Mouse (Mus musculus) monocyte, adult 59 days (primary cell): ENCODE measurements around the gene Slc35e4. TPM values are rescaled to one million over a fixed set of nuclear protein-coding genes. Genes with fewer than 3 reads are reported as not detected.

Source experiments
- total RNA-seq, 2 experiments: library from RNA; stranded (reverse); gene quantifications; one replicate each; pipeline ENCODE4 v1.2.4; 2023

Slc35e4 gene
- 10 to 100 TPM; 27.1 to 29.5 TPM for total RNA-seq

DNA sequence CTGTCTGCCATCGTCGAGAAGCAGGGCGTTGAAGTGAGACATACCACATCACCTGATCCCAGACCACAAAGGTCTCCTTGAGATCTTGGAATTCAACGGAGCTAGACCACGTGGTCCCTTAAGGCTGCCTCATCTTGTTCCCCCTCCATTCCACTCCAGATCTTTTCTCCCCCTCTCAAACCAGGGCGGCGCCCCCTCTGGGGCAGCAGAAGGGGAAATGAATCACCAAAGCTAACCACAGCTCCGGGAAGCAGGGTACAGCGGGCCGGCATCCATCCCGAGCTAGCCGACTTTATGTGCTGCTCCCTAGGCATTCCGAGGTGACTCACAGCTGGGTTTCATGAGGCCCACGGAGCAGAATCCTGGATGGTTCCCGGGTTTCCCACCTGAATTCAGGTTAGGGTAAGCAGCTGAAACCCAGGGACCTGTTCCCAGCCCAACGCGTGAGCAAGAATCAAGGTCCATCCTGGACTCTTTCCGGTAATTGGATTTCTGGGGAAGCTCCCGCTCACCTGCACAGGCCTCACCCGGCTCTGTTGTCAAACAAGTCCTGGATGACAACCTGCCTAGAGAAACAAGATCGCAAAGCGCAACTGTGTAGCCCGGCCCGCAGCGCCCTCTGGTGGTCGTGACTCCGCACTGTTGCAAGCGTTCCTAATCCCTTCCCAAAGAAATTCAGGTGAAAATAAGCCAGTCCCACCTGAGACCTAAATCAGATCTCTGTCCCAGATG, at the start of gene Slc35e4:
TSS of gene Slc35e4 (minus strand) at position 556 of the 732 bp plus-strand sequence.

GRCm38 (mm10) chr11:3963610-3964415, 49.3 kb upstream of the Slc35e4 start, which contains the start of gene Pes1:
Gene Pes1, plus strand, starts transcription at chr11:3963975.

GRCm38 (mm10) chr11:3931511-3932211, 17.2 kb upstream of the Slc35e4 start, which contains the start of gene Tcn2:
Gene Tcn2, minus strand, starts transcription at chr11:3932159.

DNA sequence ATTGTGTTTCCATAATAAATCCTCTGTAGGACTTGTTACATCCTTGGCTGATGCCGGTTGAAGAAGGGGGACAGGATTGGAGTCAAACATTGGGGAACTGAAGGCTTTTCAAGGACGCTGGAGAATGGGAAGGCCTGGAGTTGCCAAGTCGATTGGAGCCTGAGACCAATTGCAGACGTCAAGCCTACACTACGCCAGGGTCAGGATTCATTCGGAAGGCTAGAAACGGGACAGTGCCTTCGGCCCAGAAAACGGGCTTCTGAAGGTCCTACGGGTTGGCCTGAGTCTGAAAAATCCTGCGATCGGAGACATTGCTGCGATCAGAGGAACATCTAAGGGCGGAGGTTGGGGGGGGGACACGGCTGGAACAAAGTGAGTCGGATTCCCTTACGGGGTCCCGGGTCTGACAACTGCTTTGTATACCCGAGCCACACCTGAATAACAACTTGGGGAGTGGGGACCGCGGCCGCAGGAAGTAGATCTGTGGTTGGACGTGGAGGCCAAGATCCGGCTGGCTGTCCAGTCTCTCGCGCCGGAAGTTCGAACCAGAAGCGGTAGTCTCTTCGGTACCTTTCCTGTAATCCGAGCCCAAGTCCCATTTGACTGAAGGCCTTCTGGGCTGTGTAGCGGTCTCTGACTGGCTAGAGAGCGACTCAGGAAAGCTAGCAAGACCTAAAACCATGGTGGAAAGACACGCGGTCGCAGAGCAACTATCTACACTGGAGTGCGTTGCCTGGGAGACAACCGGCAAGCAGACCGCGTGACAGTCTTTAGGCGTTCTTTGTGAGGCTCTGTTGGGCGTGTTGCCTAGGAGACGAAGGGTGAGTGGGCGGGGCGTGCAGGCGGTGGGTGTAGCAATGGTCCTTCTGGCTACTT, 19.8 kb downstream of the Slc35e4 start, which contains the start of the genes 4921536K21Rik and Dusp18:
TSS of gene 4921536K21Rik (minus strand) at position 693 of the 876 bp plus-strand sequence.
TSS of gene Dusp18 (plus strand) at position 835 of the 876 bp plus-strand sequence.

DNA sequence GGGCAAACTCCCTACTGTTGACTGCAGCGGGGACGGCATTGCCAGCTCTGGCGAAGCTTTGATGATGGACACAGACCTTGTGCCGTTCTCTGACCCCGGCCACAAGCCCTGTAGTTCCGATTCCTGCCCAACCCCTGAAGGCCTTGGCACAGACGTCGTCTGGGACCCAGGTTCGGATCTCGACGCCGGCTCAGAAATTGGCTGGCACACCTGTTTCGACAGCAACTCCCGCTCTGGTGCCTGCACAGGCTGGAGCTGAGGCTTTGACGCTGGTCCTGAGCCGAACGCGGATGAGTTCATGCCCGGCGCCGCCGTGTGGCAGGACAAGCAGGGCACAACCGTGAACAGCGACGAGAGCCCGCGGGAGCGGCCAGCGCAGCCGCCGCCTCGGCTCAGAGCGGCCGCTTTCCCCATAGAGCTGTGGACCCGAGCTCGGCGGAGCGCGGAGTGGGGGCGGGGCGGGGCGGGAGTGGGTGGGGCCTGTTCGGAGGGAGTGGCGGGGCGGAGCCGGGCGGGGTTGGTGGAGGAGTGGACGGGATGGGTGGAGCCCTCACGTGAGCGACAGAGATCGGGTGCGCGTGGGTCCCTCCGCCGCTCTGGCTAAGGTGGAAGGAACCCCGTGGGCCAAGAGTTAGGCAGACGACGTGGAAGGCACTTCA, 50.9 kb downstream of the Slc35e4 start, which contains the start of gene Osbp2:
TSS of gene Osbp2 (minus strand) at position 450 of the 659 bp plus-strand sequence.

Other genes starting within 250 kb of the Slc35e4 start
- not detected for gene Osbp2, start 50.8 kb downstream of the Slc35e4 start, total RNA-seq
- 1 to 10 TPM; 1.3 to 1.9 TPM for gene 4921536K21Rik, start 19.6 kb downstream of the Slc35e4 start, total RNA-seq
- gene Dusp18, start 19.4 kb downstream of the Slc35e4 start, total RNA-seq: 10 to 100 TPM; 10.5 to 11.7 TPM
- 100 to 1,000 TPM; 108 to 152 TPM for gene Tcn2, start 17.5 kb upstream of the Slc35e4 start, total RNA-seq
- gene Pes1, start 49.3 kb upstream of the Slc35e4 start, total RNA-seq: 10 to 100 TPM; 62.3 to 64.0 TPM
- not detected for gene 4930556J24Rik, start 62.1 kb upstream of the Slc35e4 start, total RNA-seq
- not detected for gene Gal3st1, start 69.0 kb upstream of the Slc35e4 start, total RNA-seq
- gene Sec14l4, start 116.8 kb upstream of the Slc35e4 start, total RNA-seq: not detected
- not detected for gene Sec14l3, start 150.2 kb upstream of the Slc35e4 start, total RNA-seq
- under 1 TPM; 0.47 to 0.88 TPM for gene Mtfp1, start 180.8 kb upstream of the Slc35e4 start, total RNA-seq
- gene Sec14l2, start 208.8 kb upstream of the Slc35e4 start, total RNA-seq: under 1 TPM in 1 of 2 experiments, not detected in 1; 0.33 TPM
- gene Rnf215, start 220.5 kb upstream of the Slc35e4 start, total RNA-seq: 10 to 100 TPM; 21.5 to 30.7 TPM
- 1 to 10 TPM; 1.0 to 1.1 TPM for gene Ccdc157, start 245.6 kb upstream of the Slc35e4 start, total RNA-seq
- 10 to 100 TPM; 29.3 to 31.8 TPM for gene Sf3a1, start 245.7 kb upstream of the Slc35e4 start, total RNA-seq